Mouse (Mus musculus) right cerebral cortex, postnatal 25 days (tissue): ENCODE results near the gene Cd63.

ENCODE experiments used
- DNase-seq: peaks from one replicate; pipeline ENCODE4 v3.0.0; 2022

Cd63 gene

DNA sequence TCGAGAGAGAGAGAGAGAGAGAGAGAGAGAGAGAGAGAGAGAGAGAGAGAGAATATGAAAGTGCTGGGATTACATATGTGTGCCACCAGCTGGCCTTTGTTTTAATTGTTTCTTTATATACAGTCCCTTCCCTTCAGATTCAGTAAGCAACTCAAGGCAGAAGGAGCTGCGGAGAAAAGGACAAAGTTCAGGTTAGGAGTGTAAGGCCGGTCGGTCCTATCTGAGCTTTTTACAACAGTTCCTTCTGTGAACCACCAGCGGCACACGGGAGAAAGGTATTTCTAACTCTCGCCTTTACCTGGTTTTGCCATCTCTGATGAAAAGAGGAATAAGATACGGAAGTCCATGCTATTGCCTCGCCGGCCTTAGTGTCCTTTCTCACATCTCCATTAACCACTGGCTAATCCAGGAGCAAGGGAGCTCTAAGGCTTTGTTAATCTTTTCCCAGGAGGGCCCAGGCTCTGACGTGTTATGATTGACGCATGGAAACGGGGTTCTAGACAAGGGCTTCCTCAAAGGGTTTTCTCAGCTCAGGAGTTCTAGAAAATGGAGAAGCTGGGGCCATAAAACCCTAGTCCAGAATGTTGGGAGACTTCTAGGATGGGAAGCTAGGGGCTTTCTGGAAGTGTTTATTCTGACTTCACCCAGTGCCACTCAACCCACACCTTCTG is 8.1 kb downstream of the Cd63 start:
- DNase-seq = no peak

DNA sequence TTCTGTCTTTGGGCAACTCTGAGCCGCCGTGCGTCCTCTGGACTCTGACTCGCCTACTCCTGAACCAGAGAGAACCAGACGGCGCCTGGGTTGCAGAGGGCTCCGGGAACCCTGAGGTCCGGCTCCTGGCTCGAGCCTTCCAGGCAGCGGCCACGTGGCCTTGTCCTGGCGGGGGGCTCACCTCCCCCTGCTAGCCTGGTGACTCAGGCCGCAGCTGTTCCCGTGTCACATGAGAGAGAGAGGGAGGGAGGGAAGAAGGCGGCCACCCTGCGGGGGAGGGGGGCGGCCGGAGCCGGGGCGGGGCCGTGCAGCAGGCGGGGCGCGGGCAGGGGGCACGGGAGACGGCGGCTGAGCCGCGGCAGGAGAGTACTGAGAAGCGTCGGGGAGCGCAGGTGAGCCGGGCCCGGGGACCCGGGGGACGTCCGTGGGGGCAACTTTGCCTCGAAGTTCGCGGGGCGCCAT is 8.8 kb downstream of the Cd63 start:
- peak; percentile 73 for DNase-seq

DNA sequence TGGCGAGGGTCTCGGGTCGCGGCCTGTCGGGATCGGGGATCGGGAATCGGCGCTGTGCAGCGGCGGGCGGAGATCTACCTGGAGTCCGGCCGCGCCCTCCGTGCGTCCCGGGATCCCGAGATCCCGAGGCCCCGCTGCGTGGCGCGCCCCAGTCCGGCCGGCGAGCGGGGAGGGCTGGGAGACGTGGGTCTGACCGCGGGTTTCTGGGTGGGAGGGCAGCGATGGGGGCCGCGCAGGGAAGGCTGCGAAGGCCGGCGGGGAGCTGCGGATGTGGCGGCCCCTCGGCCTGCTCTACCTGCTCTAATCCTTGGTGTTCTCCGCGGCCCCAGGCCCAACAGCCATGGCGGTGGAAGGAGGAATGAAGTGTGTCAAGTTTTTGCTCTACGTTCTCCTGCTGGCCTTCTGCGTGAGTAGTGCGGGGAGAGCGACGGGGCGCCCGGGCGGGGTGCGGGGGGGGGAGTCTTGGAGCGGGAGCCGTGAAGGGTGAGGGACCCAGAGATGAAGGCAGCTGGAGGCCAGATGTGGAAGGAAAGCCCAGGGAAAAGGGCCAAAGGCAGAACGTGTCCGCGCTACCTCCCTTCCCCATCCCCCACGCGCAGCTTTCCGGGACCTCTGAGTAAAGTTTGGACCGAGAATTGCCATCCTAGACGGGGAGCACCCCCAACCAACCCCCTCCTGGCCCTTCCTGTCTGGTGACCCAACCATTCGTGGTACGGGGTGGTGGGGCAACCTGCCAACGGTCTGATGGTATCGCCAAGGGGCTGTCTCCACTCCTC is 9.5 kb downstream of the Cd63 start:
- DNase-seq = no peak

DNA sequence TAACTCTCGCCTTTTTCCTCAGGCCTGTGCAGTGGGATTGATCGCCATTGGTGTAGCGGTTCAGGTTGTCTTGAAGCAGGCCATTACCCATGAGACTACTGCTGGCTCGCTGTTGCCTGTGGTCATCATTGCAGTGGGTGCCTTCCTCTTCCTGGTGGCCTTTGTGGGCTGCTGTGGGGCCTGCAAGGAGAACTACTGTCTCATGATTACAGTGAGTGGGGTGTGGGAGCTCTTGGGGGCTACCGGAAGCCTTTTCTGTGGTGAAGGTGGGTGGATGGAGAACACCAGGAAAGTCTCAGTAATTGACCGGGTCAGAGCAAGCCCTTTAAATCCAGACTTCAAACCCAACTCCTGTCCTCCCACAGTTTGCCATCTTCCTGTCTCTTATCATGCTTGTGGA is 10.6 kb downstream of the Cd63 start:
- no peak for DNase-seq

DNA sequence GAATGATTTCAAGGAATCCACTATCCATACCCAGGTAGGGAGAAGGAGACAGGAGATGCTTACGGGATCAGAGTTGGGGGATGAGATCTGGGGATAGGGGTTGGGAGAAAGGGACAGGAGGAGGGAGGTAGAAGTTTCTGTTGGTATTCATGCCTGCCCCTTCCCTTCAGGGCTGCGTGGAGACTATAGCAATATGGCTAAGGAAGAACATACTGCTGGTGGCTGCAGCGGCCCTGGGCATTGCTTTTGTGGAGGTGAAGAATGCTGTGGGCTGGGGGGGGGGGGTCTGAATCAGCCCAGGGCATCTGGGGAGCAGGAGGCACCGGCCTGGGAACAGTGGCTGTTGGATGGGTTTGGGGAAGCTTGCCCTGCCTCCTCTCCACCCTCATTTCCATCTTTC is 11.5 kb downstream of the Cd63 start:
- DNase-seq = no peak

DNA sequence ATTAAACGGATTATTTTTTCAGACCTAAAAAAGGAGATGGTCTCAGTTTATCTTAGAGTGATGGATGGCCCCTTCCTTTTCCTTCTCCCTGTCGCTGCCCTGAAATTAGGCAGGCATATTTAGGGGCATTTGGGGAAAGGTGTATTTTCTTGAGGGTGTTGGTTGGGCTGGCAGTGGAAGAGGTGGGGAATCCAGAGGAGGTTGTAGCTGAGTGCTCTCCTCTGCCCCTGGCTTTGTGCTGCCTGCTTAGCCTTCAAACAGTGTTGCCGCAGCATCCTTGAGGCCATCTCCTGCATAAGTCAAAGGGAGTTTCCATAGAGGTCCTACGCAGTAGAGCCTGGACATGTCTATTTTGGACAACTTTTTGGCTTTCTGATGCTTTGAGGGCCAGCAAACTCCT is 12.0 kb downstream of the Cd63 start:
- no peak for DNase-seq

DNA sequence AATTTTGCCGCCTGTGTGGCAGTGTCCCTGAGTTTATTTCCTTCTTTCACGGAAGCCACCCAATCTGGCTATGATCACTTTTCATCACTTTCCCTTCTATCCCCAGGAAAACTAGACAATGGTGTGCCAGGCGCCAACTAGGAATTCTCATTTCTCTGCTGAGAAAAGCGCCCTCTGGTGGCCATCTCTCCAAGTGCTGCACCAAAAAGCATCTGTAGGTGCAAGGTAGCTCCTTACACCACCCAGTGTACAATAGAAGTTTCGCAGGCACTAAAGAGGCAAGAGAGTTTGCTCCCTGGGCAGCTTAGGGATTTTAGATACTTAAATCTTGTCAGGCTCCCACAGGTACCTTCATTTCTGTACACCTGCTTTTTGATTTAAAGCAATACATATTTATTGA is 12.4 kb downstream of the Cd63 start:
- peak; percentile 75 for DNase-seq

DNA sequence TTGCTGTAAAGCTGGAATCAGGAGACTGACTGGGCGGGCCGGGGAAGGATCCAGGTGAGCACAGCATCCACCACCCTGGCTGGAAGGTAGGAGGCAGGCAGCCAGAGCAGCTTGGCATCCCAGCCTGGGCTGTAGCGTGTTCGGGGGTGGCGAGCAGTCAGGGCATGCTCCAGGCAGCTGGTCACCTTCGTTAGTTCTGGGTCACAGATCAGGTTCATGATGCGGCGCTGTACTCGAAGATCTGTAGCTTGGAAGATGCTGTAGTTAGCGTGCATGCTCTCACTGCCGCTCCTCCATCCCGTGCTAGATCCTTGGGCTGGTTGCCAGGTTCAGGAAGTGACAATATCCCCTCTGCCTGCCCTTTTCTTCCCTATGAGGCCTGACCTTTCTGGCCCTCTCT is 12.9 kb downstream of the Cd63 start:
- no peak for DNase-seq

DNA sequence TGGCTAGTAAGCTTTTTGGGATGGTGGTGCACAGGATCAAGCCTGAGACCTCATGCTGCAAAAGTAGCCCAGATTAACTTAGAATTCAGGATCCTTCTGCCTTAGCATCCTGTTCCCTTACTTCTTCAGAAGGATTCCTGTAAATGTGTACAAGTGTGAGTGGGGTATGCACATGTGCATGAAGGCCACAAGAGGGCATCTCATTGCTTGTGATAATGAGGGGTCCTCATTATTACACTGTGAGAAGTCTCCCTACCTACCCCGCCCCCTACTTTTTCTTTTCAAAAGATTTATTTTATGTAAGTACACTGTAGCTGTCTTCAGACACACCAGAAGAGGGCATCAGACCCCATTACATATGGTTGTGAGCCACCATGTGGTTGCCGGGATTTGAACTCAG is 14.8 kb downstream of the Cd63 start:
- DNase-seq = no peak

DNA sequence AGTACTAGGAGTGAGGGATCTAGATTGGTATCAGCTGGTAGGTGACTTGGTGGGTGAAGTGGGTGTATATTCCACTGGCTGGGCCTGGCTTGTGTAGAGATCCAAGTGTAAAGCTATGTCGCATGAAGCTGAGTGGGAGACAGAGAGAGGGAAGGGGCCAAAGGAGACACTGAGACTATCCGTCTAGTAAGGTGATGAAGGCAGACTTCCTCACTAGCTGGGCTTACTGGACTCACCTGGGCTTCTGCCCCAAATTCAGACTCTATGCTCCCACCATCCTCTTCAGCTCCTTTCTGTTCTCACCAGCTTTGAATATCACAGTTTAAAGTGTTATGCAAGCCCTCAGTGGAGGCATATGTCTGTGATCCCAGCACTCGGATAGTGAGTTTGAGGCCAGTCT is 15.9 kb downstream of the Cd63 start:
- no peak for DNase-seq

DNA sequence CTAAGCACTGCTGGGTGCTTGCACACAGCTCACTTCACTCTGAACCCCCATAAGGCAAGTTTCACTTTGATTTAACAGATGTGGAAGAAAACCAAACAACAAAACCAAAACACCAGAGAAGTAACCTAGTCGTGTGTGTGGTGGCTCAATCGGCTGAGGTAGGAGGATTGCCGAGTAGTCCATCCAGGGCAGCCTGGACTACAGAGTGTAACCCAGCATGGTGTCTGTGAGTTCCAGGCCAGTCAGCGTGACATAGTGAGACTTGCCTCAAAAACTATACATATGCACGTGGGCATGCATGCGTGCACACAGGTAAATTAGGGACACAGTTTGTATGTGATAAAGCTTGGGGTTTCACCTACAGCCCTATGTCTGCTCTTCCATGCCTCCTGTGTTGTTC is 16.6 kb downstream of the Cd63 start:
- no peak for DNase-seq

DNA sequence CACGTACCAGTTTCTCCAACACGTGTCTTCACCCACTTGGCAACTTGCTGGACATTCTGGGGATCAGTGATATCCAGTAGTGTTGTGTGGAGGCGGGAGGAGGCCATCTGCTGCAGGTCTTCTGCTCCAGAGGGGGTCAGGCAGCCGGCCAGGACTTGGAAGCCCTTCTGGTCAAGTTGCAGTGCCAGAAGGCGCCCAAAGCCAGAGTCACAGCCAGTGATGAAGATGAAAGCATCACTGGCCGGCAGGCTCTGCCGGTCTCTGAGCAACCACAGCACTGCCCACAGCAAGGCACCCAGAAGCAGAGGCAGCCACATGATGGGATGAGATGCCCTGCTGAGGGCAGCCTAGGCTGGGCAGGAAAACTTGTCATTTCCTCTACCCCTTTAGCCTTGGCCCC is 17.5 kb downstream of the Cd63 start:
- DNase-seq = peak; percentile 31

DNA sequence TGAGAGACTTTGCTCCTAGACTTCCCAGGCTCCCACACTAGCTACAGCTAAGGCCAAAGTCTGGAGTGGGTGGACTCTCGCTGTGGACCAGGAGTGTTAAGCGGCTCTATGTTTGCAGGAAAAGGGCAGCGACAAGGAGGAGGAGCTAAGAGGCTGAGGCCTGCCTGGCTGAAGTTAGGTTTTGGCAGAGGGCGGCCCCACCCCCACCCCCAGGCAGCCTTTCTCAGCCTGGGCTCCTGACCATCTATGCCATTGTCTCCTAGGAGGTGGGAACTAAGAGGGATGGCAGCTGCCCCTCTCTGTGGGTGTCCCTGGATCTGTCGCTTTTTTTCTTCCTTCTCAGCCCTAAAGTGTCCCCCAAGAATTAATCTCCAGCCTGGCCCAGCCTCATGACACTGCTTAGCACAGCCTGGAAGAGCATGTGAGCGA is 18.4 kb downstream of the Cd63 start:
- DNase-seq = no peak

DNA sequence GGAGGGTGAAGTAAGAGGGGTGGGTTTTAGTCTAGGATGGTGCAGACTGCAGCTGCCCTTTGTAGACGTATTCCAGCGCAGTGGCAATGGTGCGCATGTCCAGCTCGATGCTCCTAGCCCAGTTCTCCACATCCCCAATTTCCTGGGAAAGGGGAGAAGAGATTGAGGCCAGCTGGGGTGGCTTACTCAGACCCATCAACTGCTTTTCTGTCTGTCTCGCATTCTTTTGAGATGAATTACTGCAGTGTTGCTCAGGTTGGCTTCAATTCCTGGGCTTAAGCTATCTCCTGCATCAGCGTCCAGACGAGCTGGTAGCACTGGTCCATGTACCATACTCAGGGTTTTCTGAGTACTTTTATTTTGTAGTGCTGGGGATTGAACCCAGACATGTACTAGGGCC is 19.2 kb downstream of the Cd63 start:
- DNase-seq = no peak

DNA sequence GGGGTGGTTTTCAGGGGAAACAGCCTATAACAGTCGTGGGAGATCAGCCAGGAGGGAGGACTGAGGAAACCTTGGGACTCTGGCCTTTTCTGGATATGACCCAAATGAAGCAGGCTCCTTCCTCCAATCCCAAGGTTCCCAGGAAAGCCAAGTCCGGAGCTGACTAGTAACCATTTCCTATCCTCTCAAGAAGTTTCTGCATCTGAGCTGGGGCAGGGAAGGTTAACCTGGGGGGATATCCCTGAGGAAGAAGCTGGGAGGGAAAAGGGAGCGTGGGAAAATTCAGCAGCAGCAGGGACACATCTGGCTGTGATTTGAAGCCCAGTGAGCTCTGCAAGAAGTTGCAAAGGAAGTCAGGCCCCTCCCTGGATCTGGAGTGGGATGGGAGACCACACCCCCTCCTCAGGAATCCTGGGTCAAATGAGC is 20.0 kb downstream of the Cd63 start:
- no peak for DNase-seq

DNA sequence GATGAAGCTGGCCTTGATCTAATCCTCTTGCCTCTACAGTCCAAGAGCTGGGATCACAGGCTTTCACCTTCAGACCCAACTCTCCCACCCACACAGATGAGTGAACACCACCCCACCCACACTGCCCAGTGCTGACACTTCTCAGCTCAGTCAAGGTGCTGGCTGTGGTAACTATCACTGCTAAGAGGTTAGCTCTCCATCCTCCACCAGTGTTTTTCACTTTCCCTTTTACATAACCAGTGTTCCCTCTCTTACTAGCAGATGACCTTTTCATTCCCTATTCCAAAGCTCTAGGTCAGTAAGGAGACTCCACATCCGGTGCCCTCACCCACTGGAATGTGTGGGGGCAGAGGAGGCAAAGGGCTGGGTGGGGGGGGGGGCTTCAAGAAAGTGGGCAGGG is 20.5 kb downstream of the Cd63 start:
- DNase-seq = no peak

DNA sequence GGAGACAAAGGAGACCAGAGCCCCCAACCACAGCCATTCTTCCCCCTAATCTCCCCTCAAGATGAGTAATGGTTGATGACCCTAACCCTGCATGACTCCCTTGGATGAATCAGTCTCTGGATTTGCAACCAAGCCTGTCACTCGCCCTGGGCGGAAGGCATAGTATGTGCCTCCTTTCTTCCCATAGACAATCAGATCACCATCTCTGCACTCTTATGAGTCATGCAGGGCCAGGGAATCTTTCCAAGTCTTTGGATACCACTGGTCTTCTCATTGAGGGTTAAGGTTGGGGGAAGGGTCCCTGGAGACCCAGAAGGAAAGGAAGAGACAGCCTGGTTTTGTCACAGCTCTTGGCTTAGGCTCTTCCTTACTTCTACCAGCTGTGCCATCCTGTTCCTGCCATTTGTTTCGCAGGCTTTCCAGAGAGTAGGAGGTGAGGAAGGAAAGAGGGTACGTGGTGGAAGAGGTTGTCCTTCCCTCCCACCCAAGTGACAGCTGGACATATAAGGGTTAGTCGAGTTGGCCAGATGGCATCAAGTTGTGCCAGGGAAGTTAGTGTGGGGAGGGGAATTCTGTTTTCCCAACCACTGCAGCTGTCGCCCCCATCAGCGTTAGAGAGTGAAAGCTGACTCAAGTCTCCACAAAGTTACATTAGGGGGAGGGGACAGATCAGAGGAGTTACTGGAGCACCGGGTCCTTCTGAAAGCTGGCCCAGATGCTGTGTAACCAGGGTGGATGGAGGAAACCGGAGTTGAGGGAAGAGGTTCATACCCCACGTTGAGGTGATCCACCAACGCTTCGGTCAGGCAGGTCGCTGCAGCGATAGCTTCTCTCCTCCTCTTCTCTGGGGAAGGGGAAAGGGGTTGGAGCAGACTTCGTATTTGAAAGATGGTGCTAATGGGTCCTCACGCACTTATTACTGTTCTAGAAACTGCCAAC is 21.4 kb downstream of the Cd63 start:
- no peak for DNase-seq

DNA sequence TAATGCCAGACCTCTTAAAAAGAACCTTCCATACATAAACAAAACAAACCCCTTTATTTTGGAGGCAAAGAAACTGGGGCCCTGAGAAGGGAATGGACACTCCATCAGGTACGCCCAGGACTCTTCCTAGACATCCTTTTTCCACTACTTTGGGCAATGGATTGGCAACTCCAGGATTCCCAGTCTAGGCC is 21.9 kb downstream of the Cd63 start, which contains the start of gene Rdh5:
TSS of gene Rdh5 (minus strand) at position 67 of the 191 bp plus-strand sequence.
- no peak for DNase-seq

DNA sequence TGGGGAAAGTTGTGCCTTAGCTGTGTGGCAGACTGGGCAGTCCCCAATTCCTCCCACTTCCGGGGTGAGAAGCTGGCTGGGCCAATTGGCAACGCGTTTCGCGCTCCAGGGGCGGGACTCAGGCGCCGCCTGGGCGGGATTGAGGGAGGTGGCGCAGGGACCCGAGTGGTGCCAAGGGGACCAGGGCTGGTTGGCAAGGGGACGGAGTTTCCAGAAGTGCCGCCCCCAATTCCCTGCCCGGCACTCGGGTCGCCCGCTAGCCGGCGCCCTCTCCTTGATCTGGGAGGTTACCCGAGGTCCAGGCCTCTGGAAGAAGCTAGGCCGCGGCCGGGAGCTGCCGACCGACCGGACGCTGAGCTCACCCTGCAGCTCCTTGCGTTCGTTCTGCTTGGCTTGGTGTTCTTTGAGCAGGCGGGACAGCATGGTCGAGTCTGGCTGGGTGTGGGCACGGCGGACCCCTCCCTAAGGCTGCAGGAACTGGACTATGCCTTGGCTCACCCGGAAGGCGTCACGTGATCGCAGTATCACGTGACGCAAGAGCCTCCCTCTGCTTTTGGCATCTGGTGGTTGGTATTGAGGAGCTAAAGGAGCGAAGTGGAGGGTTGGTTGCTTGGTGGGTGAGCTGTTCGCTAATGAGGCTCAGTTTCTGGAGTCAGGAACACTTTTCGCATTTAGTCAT is 22.4 kb downstream of the Cd63 start:
- peak; percentile 97 for DNase-seq

DNA sequence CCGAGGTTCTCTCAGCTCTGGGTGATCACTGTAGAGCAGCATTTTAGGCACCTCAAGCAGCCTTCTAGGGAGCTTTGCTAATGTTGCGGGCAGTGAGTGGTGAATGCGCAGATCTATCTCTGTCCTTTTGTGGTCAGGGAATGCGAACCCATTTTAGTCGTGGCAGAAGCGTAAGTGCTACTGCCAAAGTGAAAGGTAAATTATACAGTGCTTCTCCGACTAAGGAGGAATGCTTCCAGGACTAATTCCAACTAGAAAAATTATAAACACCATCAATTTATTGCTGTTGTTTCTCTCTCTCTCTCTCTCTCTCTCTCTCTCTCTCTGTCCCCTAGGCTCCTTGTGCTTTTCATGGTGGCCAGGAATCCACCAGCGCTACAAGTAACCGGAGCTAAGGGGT is 23.1 kb downstream of the Cd63 start, which contains the start of gene Bloc1s1:
TSS of gene Bloc1s1 (minus strand) at position 101 of the 400 bp plus-strand sequence.
- DNase-seq = no peak

DNA sequence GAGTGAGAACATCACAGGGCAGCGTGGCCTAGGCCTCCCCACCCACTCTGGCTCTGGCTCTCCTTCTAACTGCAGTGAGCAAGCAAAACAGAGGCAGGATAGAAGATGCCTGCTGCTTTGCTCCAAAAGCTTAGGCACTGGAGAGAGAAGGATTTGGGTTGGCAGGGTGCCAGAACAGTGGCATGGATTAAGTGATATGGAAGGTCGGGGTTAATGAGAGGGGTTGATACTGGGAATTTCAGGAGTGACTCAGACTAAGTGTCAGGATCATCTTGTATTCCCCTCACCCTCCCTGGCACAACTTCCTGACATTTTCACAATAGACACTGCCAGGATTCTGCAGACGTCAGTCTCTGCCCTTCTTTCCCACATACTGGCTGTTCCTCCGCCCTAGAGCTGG is 27.6 kb downstream of the Cd63 start:
- DNase-seq = no peak

DNA sequence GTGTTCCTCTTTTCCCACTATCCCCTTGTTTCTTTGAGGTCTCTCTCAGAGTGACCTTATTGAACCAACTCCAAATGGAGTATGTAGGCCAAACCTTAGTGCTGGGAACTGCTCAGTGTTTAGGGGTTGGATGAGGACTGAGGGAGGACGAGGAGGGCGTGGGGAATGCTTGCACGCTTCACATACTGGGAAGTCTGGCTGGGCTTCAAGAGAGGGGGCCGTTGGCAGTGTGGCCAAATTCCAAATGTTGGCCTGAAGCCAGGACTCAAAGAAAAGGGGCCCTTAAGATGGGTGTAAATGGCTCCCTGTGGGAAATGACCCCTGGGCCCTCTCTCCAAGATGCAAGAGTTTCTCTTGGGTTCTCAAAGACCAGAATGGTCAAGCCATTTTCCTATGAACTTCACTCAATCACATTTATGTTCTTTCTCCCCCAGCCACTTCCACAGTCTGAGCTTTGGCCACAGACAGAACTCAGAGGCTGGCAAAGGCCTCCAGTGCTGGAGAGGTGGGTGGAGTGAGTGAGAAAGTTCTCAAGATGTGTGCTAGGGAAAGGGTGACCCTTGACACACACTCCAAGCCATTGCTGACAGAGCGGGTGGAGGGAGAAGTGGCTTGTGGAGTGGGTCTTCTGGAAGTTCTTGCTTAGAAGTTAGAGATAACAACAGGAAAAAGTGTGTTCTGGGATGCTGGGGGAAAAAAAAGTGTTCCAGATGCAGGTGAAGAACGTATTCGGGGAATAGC is 29.0 kb downstream of the Cd63 start:
- DNase-seq = no peak
